Mouse (Mus musculus): ENCODE measurements at regions not wholly inside any gene's neighbourhood (a gene's known extent, or its start where the extent isn't known, plus 50 kb on each side); places are given as distances from the start of the nearest gene placed in this dataset.

DNA sequence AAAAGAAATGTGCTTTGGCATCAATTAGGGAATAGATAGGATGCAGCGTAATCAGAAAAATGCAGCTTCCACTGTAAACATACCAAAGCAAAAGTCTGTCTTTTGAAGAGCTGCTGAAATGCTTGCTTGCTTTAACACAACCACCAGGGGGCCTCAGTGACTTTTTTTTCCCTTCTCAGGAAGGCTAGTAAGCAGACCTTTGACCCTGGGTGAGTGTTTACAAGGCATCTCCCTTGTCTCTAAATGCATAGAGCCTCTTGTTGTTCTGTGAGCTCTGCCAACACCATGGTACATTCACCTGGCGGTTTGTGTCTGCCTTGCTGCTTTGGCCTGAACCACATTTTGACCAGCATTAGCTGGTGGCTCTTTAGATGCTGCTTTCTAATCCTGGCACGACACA, 191.9 kb upstream of the C9orf72 start:
- no peak for DNase-seq (ENCODE audit: low spot score in 2 of 2)

DNA sequence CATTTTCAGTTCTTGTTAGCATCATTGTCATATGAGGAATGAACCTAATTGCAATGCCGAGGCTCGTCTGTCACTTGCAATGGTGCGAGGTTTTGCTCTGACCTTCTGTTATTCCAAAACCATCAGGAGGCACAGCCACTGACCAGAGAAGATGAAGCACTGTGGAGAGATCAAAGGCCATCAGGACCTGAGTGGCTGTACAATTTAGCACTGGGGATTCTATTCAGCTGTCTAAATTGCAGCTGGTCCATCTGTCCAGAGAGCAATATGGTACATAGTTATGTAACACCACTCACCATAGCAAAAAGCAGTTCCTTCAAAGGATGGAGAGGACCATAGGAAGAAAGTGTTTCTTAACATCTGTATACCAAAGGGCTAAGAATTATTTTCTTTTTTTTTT, 187.5 kb upstream of the C9orf72 start:
- DNase-seq (ENCODE audit: low spot score in 2 of 2): no peak

DNA sequence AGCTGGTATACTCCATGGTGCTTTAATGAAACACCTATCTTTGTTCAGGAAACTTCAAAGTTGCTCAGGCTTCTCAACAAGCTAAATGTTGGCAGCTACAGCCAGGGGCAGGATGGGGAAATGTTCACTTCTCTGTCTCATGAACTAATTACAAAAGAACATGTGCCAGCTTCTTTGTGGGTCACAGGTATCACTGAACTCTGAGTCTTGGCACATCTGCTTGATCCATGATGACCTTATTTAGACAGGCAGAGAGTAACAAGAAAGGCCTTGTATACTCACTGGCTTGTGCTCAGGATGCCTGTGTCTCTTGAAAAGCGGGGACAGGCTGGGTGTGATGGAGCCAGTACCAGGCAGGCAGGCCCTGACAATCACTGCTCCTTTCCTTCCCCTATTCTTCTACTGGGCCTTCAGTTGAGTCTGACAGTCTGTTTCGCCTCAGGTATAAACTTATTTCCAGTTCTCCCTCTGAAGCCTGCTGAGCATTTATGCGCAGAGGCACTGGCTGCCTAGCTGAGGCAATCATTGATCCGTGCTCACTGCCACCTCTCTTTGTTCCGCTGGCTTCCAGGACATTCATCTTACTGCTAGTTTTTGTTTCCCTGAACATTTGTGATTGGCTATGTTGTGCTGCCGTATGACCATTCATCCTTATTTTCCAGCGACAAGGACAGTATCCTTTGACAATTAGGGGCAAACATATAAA, 179.5 kb upstream of the C9orf72 start:
- DNase-seq (ENCODE audit: low spot score in 2 of 2): no peak

DNA sequence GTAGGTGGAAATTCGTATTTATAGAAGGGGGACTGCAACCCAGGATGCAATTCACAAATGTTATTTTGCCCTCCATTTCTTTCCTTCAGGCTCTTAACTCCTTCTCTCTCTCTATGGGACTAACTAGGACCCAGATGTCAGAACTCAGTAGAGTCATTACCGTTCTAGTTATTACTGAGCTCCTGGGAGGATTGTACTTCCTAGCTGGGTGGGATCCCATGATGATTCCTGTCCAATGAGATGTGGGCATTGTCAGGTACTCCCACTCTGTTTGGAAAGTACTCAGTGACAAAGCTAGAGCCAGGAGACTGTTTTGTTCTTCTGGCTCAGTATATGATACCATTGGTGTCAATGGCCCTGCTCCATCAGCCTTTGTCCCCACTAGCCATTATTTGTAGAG, 178.1 kb upstream of the C9orf72 start:
- no peak for DNase-seq (ENCODE audit: low spot score in 2 of 2)

DNA sequence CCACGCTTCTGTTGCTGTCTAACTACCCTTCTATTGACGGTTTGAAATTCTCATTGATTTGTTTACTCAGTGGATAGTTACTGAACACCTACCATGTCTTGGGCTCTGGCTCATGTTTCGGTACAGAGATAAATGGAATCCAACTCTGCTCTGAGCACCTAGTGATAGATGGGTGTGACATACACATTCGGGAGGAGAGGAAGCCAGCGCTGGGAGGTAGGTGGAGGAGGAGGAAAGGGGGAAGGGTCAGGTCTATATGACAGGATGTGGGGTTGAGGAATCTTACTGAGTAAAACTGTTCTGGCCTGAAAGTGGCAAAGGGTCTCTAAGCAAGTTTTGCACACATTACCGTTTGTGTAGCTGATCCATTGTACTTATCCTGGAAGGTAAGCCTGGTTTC, 177.6 kb upstream of the C9orf72 start:
- DNase-seq (ENCODE audit: low spot score in 2 of 2): no peak

DNA sequence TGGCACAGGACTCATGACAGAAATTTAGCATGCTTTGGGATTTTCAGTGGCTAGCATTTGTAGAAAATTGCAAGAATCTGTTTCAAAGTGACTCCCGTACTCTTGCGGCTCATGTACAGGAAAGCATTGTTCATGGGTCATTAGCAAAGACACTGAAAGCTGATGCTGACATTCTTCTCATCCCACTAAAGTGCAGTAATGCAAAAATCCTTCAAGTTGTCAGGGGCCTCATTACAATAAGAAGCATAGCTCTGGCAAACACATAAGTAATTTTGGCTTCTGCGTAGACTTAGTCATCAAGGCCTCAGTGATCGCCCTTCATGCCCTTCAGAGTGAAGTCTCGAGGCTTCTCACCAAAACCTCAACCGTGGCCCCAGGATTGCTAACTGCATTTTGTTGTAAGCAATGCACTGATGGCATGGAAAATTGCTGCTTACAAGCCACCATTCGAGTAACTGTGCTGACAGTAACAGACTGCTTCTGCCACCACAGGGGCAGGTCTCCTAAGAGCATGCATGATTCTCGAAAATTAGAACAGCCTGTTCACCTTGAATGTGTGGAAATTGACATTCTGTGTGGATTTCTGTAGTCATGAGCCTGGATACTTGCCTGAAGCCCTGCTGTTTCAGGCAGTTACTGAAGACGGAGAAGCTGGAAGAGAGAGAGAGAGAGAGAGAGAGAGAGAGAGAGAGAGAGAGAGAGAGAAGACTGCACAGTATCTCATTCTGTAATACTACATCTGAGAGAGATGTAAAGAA, 176.6 kb upstream of the C9orf72 start:
- no peak for DNase-seq (ENCODE audit: low spot score in 2 of 2)

DNA sequence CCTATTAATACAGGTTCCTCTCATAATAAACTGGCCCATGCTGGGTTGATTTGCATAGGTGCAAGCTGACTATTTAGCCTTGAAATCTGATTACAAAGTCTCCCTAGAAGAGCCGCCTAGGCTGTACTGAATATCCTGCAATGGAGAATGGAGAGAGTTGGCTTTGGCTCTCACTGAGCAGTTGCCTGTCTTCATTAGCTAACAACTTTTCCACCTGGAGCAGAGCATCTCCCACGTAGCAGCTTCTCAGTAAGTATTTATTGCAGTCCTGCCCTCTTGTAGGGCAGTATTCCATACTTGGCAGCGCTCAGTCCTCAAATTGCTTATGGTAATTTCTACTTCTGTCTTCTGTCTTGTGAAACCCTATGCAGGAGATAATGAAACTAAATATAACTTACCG, 175.8 kb upstream of the C9orf72 start:
- no peak for DNase-seq (ENCODE audit: low spot score in 2 of 2)

DNA sequence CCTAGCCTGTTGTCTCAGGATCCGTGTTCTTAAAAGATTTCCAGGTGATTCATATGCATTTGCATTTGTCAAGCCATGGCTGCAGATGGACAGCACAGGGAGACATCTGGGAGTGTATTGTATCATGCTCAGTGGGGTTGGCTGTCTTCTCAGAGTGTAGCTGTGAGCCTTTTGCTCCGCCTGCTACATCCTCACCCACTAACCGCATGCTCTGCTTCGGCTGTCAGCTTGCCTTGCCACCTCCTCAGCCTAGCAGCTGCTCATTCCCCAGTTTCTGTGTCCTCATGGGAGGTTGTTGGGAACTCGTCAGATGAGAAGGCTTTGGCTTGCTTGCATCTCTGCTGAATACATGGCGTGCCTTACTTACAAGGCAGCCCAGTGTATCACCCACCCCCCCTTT, 174.5 kb upstream of the C9orf72 start:
- DNase-seq (ENCODE audit: low spot score in 2 of 2): no peak

DNA sequence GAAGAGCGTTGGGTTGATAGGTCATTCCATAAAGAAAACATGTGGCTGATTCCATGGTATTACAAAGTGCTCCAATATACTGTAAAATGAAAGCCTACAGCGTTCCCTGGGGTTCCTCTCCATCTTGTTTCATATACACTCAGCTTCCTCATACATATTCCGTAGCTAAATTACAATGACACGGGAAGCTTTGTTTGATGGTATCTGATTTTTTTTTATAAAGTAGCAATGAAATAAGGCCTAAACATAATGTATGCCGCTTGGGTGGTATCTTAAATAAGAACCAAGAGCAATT, 169.6 kb upstream of the C9orf72 start:
- DNase-seq (ENCODE audit: low spot score in 2 of 2): no peak

DNA sequence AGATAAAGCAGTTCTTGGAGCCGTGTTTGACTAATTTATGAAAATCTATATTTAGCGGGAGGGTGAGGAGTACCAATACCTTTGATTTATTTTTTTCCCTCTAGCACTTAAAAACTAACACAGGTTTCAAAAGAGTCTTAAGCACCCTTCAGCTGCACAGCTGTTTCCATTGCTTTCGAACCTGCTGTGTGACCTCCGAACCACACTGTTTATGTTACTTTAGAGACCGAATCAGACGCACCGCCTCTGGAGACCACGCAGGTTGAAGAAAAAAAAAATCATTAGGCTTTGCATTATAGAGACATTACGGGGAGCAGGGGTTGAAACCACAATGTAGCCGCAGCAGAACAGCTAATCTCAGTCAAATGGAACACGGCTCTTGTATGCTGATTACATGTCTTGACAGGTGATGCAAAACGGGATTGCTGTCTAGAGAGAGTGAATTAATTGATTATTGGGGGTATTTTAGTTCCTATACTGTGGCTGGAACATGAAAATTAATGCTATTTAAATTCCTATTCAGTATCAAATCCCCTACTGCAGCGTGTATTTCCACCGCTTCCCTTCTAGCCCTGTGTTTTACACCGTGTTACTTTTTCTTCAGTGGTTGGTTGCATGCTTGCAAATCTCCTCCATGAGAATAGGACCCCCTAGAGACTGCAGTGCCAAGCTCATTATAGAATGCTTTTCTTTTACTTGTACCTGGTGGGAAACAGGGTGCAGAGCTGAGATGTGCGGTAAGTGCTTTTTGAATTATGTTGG, 169.0 kb upstream of the C9orf72 start:
- DNase-seq (ENCODE audit: low spot score in 2 of 2): no peak

DNA sequence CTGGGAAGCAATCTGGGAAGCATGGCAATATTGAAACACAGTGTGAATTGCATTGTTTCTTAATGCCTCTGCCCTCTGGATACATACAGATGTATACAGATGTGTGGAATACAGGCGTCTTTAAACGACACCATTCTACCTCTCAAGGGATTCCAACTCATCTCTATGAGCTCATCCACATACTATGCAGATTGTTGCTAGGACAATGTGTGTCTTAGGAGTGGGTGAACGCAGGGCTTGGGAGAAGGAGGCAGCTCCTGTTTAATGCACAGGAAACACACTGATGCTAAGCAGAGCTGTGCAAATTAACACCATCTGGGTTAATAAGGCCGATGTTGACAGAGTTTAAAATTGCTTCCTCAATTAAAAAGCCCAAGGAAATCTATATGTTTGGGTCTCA, 149.8 kb upstream of the C9orf72 start:
- DNase-seq (ENCODE audit: low spot score in 2 of 2): no peak

DNA sequence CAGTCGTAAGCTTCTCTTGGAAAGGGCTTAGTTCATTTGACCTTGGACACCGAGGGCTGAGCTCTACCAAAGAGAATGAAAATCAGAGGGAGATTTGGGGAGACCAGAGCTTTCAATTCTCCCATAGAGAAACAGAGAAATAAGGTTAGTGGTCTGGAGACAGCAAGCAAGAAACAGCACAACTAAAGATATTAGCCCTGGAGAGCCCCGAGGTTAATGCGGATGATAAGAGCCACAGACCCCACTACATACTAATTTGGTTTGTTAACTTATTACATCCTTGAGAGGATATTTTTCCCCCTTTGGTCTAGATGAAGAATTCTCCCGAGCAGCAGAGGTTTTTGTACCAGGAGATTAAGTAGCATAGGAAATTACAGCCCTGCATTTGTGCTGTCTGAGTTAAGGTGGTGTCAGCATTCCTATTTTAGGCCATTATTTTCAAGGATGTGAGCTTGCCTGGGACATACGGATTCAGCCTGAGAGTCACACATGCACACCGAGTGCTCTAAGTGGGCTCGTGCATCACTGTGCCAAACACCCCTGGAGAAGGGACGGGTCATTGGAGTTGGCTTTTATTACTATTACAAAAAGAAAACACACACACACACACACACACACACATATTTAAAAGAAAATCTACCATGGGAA, 147.4 kb upstream of the C9orf72 start:
- DNase-seq (ENCODE audit: low spot score in 2 of 2): no peak

DNA sequence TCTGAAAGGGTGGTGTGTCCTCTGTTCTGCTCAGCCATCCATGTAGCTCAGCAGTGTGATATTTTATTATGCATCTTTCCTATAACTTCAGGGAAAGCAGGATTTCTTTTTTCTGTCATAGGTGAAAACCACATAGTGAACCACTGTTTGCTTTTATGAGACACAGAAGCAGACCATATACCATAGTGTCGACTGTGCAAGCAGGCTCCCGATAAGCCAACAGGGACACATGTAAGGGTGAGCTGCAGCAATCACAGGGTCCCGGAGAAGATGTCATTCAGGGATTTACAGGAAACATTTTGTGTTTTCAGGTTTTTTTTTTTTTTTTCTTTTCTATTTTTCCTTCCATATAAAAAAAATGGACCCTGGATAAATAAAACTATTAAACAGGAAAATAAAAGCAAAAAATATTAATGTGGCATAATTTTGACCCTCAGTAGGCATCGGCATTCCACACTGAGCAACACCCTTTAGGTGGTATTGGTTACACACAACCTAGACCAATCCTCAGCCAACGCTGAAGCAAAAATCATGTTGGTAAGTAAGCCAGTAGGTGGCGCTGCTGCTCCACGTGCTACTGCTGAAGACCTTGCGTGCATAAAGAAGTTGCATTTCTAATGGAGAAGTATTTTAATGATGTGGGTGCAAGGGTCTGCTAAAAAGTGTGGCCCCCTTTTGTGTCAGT, 146.7 kb upstream of the C9orf72 start:
- DNase-seq (ENCODE audit: low spot score in 2 of 2): peak; percentile 3 to 4

DNA sequence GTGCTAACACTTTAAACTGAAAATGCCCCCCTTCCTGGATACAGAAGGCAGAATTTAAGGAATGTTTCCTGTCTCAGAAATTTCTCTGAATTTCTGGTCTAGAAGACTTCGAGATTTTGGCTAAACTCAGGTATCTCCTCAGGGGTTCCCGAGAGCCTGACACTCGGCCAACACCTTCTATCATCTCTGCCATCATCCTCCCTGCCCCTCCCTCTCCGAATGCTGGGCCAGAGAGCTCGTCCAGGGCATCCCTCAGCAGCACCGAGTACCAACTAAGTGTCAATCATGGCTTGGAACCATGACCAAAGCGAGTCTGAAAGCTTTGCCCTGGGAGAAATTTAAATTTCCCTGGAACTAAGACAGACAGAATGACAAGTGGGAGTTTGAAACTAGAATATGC, 138.2 kb upstream of the C9orf72 start:
- DNase-seq (ENCODE audit: low spot score in 2 of 2): no peak

DNA sequence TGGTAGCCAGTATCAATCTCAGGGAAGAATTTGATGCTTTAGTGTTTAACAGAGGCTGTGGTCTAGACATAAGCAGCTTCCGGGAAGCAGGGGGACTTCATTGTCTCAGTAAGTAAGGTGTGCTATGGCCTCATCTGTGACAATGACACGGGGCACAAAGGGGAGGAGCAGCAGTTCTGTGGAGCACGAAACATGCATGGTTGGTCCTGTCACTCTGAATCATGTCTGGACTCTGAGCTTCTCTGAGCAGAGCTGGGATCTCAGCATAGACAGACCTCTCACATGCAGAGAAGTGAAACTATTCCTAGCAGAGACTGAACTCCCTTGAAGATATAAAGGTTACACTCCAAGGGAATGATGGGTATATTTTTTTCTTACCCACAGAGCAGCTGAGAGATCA, 136.2 kb upstream of the C9orf72 start:
- no peak for DNase-seq (ENCODE audit: low spot score in 2 of 2)

DNA sequence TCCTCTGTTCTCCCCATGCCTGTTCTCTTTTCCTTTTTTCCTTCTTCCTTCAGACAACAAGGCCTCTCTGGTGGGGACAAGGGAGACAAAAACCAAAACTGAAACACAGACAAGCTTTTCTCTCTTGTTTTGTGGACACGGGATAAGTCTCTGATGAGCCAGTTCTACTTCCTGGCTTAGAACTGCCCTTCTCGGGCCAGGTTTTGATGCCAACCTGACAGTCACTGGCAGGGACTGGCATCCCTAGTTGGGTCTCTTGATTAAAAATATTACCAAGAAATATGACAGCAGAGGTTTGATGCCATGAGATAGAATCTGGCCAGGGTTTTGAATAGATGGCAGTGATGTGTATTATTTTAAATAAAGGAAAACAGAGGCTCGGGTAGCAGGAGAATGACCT, 133.4 kb upstream of the C9orf72 start:
- no peak for DNase-seq (ENCODE audit: low spot score in 2 of 2)

DNA sequence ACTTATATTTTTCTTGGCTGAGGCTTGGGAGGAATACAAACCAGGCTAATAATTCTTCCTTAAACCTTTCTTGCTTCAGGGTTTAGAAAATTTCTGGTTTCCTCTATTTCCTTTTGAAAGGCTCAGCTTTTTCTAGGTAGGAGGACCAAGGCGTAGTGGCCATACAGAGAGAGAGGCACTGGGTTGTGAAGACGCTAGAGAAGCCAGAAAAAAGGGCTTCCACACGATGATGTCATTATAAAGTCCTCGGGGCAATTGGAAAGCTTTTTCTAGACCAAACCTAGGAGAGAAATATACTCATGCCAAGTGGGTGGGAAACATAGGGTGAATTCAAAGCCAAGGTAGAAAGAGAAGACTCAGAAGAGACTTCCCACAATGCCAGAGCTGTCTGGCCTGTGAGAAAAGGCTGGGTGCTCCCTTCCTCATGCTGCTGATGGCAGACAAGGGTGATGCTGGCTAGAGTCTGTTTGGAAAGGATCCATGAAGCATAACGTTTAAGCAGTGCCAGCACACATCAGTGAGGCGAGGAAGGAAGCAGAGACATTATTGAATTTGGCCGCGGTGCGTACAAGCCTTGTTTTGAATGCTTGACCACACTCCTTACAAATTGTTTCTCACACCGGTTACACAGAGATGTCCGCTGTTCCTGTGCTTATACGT, 131.1 kb upstream of the C9orf72 start:
- DNase-seq (ENCODE audit: low spot score in 2 of 2): no peak

DNA sequence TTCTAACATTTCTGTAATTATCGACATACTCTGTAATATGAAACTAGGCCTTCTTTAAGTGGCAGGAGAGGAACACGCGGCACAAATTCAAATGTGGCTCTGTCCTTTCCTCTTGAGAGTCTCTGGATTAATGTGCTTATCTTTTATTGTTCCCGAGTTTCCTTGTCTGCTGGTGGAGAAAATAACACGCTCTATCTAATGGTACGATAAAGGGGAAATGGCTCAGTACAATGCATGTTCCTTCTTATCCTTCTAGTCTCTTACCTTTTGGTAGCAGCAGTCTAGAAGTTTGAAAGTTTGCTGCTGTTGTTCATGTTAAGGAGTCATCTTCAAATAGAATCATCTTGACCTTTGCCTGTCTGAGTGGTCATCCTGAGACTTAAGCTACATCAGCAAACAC, 130.1 kb upstream of the C9orf72 start:
- no peak for DNase-seq (ENCODE audit: low spot score in 2 of 2)

DNA sequence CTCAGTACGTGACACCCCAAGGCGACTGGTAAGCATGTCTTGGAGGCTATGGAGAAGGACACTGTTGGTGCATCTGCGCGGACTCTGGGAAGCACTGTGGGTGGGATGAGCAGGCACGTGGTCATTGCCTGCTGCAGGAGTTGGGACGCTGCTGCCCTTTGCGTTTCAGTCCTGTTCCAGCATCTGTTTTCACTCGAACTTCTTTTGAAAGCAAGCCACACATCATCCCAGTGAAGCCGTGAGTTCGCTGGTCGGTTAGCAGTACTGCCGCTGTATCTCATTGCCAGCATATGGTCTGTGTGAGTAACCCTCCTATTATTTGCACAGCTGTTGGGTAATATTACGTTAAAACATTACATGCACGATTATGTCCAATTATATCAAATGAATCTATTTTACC, 128.1 kb upstream of the C9orf72 start:
- no peak for DNase-seq (ENCODE audit: low spot score in 2 of 2)

DNA sequence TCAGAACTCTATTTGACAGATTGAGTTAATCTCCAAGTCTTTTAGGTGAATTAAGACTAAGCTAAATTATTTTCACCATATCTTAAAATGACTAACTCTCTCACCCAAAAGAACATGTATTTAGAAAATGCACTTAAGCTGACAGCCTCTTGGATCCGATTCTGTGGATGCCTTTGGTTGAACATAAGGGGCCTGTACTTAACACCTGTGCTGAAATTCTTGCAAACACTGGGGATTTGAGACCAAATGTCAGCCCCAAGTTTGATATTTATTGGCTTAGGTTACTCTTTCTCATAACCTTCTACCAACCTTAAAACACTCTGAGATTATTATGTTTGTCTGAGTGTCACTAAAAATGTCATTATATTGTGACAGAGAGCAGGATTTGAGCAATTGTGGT, 126.6 kb upstream of the C9orf72 start:
- DNase-seq (ENCODE audit: low spot score in 2 of 2): no peak

DNA sequence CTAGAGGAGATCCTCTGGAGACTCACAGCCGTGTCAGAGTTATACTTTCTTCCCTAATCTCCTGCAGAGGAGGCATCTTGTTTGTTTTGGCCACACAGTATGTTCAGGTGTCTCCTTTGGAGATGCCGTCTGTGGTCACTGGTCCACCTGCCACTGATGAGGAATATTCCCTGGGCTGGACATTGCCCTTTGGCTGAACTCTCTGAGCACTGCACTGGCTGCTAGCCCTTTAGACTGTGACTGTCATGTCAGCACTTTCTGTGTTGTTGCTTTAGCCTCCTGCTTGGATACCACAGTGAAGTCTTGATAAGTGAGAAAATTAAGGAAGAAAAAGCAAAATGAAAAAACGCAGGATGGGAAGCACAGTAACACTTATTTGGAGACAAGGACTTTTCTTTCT, 124.5 kb upstream of the C9orf72 start:
- no peak for DNase-seq (ENCODE audit: low spot score in 2 of 2)

DNA sequence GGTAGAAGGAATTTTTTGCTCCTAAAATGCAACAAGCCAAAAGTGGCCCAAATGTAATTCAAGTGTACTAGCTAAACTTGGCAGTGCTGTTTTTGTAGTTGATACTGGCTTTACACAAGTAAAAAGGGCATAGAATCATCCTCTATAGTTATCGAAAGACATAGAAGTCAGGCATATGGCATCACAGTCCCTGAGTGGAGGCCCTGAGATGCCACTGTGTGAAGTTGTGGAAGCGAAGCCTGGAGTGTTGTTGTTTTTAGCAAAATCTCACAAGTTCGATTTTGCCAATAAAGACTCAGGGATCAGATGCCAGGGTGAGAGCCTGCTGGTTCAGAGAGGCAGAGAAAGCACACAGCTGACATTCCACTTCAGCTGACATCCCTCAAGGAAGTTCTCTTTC, 121.6 kb upstream of the C9orf72 start:
- no peak for DNase-seq (ENCODE audit: low spot score in 2 of 2)

Measured in spleen, postnatal 36 days (tissue).